Mouse (Mus musculus) bone marrow, adult 2 months (tissue): ENCODE data around the gene Rilp. TPM values are rescaled to one million over a fixed set of nuclear protein-coding genes. Genes with fewer than 3 reads are reported as not detected.

Source experiments
- H3K27ac ChIP-seq: fragments of 200-500 bp; 2 replicates; pipeline ENCODE4 v1.5.1; 2012; ENCODE audit warnings: low read depth, mild to moderate bottlenecking, control low read depth, inconsistent platforms, low read length; ENCODE audit not compliant: control insufficient read depth, poor library complexity, insufficient read depth
- H3K4me1 ChIP-seq: fragments of 200-500 bp; 2 replicates; pipeline ENCODE4 v1.6.1; 2011; ENCODE audit warnings: low read length; ENCODE audit not compliant: control insufficient read depth, insufficient read depth
- H3K4me3 ChIP-seq: fragments of 200-500 bp; replicated peaks from 2 replicates; pipeline ENCODE3; 2011; ENCODE audit warnings: mild to moderate bottlenecking, low read depth, low read length, control low read depth; ENCODE audit not compliant: control insufficient read depth
- CTCF ChIP-seq: fragments of 200-500 bp; IDR thresholded peaks from 2 replicates; pipeline ENCODE4 v1.5.1; 2011; ENCODE audit warnings: low read length, control low read depth; ENCODE audit not compliant: control insufficient read depth, insufficient read depth
- POLR2A ChIP-seq: fragments of 200-500 bp; IDR thresholded peaks from 2 replicates; pipeline ENCODE4 v1.6.1; 2011; ENCODE audit warnings: low read depth, mild to moderate bottlenecking, control low read depth, low read length, borderline replicate concordance; ENCODE audit not compliant: control insufficient read depth
- WGBS: fragments of 180-500 bp; shearing (Covaris S2); methylation state at CpG from one replicate; pipeline ENCODE4 v1.1.7; 2018; 5-methylcytosine and 5-hydroxymethylcytosine counted together
- polyA plus RNA-seq: library from polyadenylated mRNA; stranded (reverse); fragments of >200 nt; gene quantifications from 2 replicates; pipeline ENCODE4 v1.2.4, GENCODE M21; 2011; ENCODE audit warnings: low replicate concordance; ENCODE audit not compliant: missing spikeins, insufficient read depth, insufficient read length

Rilp gene
- polyA plus RNA-seq, 1 experiment = 3.2 TPM

- no peak overlapping the region for H3K27ac ChIP-seq
- TF ChIP-seq CTCF = no peak
- TF ChIP-seq POLR2A = no peak
- WGBS = 90% methylated on average over 6 of the region's 6 CpGs
- H3K4me1 ChIP-seq = no peaks in the 10 kb centered on the region; the same call in 1 of the 2 replicates
- H3K4me3 ChIP-seq = no peak overlapping the region
These were observed 45.5 kb upstream of the Rilp start for GRCm38 (mm10) chr11:75464417-75464816.

DNA sequence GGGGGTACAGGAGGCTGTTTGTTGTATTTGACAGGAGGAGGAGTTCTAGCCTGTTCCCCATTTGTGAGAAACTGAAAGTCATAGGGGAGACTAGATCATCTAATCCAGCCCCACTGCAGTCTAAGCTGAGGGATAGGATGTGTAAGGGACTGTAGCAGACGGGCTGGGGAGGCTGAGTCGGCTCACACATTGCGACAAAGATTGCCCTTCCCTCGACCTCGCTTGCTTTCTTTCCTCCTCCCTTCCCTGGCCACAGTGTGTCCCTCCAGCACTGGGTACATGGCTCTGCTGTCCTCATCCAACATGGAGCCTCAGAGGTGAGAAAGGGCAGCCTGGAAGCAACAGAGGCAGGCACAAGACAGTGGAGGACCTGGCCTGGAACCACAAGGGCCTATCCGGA is 44.8 kb upstream of the Rilp start:
- H3K27ac ChIP-seq = no peak overlapping the region
- no peaks in the 10 kb centered on the region; the same call in 1 of the 2 replicates for H3K4me1 ChIP-seq
- 80% methylated on average over 6 of the region's 6 CpGs for WGBS
- TF ChIP-seq POLR2A = no peak
- TF ChIP-seq CTCF = no peak
- H3K4me3 ChIP-seq = no peak overlapping the region

DNA sequence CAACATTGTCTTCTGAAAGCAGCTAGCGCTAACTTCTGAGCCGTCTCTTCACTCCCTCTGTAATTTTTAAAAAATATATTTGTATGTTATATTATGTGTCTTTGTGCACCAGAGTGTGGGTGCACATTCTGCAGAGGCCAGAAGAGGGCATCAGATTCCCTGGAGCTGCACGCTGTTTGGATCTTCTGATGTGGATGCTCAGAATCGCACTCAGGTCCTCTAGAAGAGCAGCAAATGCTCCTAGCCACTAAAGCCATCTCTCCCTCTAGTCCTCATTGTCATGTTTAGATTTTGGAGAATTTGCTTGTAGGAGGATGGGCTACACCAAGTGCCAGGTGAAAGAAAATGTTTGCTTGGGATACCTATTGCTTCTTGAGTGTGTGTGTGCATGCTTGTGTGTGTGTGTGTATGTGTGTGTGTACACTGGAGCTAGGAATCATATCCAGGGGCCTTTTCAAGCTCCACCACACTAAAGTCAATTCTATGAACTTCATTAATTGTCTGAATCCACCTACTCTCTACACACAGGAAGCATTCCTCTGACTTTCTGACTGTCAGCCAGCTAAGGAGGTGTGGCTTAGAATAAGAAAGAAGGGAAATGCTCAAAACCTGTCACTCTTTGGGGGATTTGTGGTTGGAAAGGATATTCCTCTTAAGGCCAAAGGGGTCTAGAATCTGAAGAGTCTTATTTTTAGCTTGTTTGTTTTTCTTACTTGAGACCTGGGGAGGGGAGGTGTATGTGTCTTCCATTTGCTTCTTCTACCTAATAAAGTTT is 43.0 kb upstream of the Rilp start:
- H3K4me1 ChIP-seq = no peaks in the 10 kb centered on the region; the same call in 1 of the 2 replicates

GRCm38 (mm10) chr11:75467512-75468215 is 42.2 kb upstream of the Rilp start:
- peak overlapping the region; percentile 48 for H3K4me3 ChIP-seq
- H3K27ac ChIP-seq = no peak overlapping the region
- no peaks in the 10 kb centered on the region; the same call in 1 of the 2 replicates for H3K4me1 ChIP-seq
- 18% methylated on average over 19 of the region's 19 CpGs for WGBS
- TF ChIP-seq CTCF = no peak
- TF ChIP-seq POLR2A = no peak

More for the DNA sequence above, 43.0 kb upstream of the Rilp start:
- Histone ChIP-seq H3K4me3 (no peak overlapping the region), H3K27ac (no peak overlapping the region)
- no peak for TF ChIP-seq POLR2A
- TF ChIP-seq CTCF = peak; percentile 32; the same call in 1 of the 2 replicates
- 95% methylated on average over 4 of the region's 4 CpGs for WGBS

- Histone ChIP-seq H3K27ac (no peak overlapping the region), H3K4me3 (peak overlapping the region; percentile 48), H3K4me1 (no peaks in the 10 kb centered on the region; the same call in 1 of the 2 replicates)
- 39% methylated on average over 7 of the region's 7 CpGs for WGBS
- no peak for TF ChIP-seq CTCF
- no peak for TF ChIP-seq POLR2A
These were observed 41.5 kb upstream of the Rilp start for GRCm38 (mm10) chr11:75468410-75468809.

- 96% methylated on average over 4 of the region's 4 CpGs for WGBS
- TF ChIP-seq CTCF = no peak
- Histone ChIP-seq H3K27ac (no peak overlapping the region), H3K4me1 (no peaks in the 10 kb centered on the region; the same call in 1 of the 2 replicates), H3K4me3 (no peak overlapping the region)
These were observed 40.6 kb upstream of the Rilp start for GRCm38 (mm10) chr11:75469261-75469660.

GRCm38 (mm10) chr11:75470675-75471074 is 39.2 kb upstream of the Rilp start:
- WGBS = 75% methylated on average over 3 of the region's 3 CpGs
- Histone ChIP-seq H3K4me3 (no peak overlapping the region), H3K4me1 (no peaks in the 10 kb centered on the region; the same call in 1 of the 2 replicates), H3K27ac (no peak overlapping the region)
- no peak for TF ChIP-seq POLR2A
- no peak for TF ChIP-seq CTCF

DNA sequence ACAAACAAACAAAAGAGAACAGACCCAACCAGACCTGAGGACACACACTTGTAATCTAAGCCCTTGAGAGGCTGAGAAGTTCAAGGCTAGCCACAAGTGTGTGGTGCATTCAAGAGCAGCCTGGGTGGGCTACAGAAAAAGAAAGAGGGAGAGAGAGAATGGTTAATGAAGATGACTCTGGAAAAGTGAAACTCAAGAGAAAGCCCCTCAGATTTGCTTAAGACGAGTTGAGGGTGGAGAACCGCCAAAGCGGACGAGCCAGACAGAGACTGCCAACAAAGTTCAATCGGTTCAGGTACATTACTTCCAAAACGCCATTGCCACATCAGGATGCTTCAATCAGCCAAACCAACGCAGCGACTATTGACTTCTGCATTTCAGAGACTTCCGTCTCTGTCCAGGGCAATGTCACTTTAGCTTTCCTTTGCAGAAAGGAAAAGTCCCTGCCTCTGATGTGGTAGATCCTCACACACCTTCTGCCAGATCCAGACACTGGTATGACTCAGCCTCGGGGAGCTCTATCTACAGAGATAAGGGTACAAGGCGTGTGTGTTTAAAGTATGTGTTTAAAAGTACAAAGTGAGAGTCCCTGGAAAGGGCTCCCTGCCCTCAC is 37.3 kb upstream of the Rilp start:
- no peaks in the 10 kb centered on the region; the same call in 1 of the 2 replicates for H3K4me1 ChIP-seq
- H3K27ac ChIP-seq = no peak overlapping the region
- TF ChIP-seq CTCF = no peak
- no peak for TF ChIP-seq POLR2A
- WGBS = 31% methylated on average over 11 of the region's 11 CpGs
- no peak overlapping the region for H3K4me3 ChIP-seq
